Mouse (Mus musculus) monocyte, adult 5-6 weeks (primary cell): ENCODE results near the gene 4931440F15Rik. TPM values are rescaled to one million over a fixed set of nuclear protein-coding genes. Genes with fewer than 3 reads are reported as not detected.
"Not testable (repeated sequence)": the region's sequence is repeated elsewhere in the genome, so short reads cannot be mapped to it uniquely, and the experiment has no call there.

Source experiments
- ATAC-seq: fragments of 153-309, 156-312 bp; replicated peaks from 2 replicates; pipeline ENCODE4 v1.8.0; 2017; ENCODE audit warnings: mild to moderate bottlenecking; ENCODE audit not compliant: low TSS enrichment, insufficient number of reproducible peaks, severe bottlenecking, poor library complexity, low FRiP score
- total RNA-seq: library from RNA; stranded (forward); fragments of 200-1000, 200-491, 200-594 nt; gene quantifications from 3 replicates; pipeline ENCODE4 v1.2.3, GENCODE M21; 2017

Gene 4931440F15Rik
- 0.48 to 0.97 TPM (median 0.96 TPM) in 3 replicates for total RNA-seq

DNA sequence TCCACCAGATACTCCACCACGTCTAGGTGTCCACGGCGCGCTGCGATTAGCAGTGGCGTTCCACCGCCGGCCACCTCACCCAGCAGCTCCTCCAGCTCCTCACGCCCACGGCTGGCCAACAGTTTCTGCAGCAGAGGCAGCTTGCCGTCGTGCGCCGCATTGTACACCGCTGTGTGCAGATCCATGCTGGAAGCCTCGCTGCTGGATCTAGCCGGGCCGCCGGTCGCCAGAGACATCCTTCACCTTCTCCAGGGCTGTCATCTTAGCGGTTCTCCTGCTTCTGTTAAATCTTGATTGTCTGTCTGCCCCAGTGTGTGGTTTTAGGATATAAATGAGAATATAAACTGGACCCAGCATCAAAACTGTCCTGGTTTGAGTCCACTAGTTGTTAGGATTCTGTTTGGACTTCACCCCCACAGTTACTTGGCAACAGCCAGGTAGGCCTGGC lies at the start of gene 4931440F15Rik:
Gene 4931440F15Rik, minus strand, starts transcription at position 398 of the 448 bp plus-strand sequence.
- ATAC-seq, result not testable (repeated sequence)

DNA sequence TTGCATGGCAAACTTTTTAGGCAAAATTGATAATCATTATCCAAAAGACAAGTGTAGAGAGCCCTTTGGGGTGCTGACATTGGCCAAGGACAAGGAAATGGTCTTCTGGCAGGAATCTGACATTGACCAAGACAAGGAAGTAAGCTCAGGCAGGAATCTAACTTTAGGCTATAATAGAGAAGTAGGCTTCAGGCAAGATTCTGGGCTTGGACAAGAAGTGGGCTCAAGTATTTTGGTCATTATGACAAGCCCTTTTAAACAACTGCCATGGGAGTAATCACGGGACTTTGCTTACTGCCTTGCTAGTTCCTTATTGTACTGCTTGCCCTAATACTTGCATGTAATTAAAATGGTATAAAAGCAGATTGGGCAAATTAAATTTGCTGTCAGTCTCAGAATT lies 49.3 kb upstream of the 4931440F15Rik start:
- ATAC-seq, result not testable (repeated sequence)

DNA sequence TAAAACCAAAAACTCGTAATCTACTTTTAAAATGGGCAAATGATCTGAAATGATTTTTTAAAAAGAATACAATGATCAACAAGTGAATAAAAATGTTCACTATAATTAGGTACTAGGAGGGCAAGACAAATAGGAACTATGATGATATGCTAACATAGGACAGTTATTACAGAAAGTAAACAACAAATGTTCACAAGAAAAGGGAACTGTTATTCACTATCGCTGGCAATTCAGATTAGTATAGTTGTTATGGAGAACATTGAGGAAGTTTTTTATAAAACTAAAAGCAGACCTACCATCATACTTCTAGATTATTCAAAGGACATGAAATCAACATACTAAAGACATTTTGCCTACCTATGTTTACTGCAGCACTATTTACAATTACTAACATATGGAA lies 44.7 kb upstream of the 4931440F15Rik start:
- ATAC-seq, result no peak

DNA sequence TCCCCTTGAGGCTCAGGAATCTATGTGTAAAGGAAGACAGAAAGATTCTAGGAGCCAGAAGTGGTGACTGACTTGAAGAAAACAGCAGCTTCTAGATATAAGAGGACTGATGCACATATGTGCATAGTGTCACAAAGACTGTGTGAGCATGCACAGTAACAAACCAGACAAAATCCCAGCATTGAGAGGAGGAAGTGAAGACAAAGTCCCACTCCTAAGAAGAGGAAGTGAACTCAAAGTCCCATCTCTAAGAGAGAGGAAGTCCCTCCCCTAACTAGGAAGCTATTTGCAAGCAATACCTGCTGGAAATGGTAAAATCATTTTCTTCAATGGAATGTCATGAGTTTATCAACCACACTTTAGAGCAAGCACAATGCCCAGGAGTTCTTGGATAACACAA lies 38.8 kb upstream of the 4931440F15Rik start:
- ATAC-seq, result peak; percentile 75

DNA sequence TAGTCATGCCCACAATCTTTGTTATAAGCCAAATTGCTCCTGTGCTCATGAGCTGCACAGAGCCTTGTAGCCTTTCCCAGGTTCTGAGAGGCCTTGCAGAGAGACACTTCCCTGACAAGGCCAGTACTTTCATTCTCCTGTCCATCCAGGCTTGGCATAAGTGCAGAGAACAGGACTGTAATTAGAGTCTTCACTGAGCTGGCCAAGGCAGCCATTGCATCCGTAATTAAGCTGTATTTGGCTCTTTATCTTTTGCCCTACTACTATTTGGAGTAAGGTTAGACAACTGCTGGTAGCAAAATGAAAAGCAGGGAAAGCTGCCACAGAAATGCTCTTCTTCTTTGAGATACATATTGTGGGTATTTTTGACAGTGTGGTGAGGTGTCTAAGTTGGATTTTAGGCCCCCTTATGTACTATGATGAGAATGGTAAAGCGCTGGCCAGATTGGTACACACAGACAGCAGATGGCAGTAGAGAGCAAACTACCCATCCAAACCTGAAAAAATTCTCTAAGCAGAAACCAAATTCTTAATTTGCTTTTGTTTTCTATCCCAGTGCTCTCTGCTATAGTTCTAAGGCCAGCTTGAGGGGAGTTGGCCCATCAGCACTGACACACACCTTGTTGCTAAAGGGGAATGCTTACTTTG lies 36.4 kb upstream of the 4931440F15Rik start:
- no peak for ATAC-seq

DNA sequence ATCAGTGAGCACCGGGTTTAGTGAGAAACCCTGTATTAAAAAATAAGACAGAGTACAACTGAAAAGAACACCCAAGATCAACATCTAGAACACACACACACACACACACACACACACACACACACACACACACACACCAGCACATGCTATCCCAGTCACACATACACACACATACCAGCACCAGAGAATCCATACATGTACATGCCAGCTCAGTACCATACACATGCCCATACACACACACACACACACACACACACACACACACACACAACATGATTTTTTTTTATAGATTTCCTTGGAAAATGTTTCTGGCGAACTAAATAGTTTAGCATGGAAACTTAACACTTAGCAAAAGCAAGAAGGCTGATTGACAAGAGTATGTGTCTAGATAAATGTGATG lies 35.6 kb upstream of the 4931440F15Rik start:
- ATAC-seq, result no peak

DNA sequence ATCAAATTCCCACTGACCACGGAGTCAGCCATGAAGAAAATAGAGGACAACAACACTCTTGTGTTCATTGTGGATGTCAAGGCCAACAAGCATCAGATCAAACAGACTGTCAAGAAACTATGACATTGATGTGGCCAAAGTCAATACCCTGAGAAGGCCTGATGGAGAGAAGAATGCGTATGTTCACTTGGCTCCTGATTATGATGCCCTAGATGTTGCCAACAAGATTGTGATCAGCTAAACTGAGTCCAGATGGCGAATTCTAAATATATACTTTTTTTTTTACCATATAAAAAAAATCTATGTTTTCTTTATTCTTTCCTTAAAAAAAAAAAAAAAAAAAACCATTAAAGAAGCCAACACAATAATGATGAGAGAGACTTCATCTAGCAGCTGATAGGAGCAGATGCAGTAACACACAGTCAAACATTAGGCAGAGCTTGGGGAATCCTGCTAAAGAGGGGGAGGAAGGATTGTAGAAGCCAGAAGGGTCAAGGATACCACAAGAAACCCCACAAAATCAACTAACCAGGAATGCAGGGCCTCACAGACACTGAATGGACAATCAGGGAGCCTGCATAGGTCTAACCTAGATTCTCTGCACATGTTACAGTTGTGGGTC lies 15.2 kb upstream of the 4931440F15Rik start:
- no peak for ATAC-seq

DNA sequence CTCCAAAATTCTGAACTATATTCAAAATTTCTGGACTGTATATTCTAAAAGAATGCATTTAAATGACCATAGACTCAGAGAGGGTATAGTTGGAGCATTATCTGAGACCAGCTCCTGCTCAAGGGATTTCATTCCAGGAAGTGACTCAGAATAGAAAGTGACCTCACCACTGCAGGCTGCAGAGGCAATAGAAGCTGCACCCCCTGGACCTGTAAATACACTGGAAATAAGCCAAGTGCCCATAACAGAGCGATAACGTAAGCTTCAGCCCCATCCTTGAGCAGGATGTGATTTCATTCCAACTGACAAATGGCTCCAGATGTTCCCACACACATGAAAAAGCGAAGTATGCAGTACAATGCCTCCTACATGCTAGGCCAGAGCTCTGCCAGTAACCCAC lies 14.3 kb upstream of the 4931440F15Rik start:
- no peak for ATAC-seq

DNA sequence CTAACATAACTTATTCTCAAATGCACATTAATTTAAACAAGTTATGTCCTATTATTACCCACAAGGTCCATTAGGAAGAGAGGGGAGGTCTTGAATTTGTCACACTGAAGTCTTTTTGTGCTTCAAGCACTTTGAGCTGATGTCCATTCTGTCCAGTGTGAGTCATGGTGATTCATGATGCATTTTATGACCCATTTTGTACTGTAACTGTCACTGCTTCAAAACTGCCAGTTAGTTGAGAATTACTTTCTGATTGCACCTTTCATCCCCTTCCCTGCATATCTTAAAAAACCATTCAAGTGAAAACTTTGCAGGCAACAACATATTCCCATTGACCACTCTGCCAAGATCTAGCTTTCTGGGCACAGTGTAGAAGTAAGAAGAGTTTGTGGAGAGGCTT lies 11.6 kb upstream of the 4931440F15Rik start:
- no peak for ATAC-seq

DNA sequence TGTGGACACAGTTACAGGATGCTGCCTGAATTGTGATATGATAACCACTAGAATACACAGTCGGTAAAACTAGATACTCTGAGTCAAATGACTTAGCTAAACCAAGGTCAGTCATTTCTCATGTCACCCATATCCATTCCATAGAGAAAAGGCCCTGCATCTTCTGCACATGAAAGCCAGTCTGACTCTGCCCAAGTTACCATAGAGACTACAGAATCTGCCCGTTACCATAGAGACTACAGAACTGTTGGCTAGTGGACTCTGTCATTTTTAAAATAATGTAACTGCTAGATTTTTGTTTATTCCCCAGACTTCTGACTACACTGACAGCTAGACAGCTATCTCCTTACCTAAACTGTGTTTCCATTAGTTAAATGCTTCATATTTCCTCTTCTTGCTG lies 2.3 kb upstream of the 4931440F15Rik start:
- ATAC-seq, result no peak

DNA sequence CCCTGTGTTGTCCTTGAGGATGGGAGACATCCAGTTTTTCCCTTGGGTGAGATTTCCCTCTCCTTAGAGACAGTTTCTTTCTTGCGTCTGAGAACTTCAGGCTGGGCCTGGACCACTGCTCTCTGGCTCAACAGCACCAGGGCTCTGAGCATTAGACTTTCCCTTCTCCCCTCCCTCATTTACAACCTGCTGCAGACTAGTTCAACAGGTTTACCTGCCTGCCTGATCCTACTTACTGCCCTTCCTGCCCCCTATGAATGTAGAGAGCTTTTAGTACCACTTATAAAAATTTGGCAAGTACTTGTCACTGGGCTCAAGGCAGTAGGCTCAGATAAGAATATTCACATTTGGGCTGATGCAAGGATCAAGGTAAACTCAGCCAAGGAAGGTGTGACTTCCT lies 533 bp upstream of the 4931440F15Rik start:
- ATAC-seq, result no peak

DNA sequence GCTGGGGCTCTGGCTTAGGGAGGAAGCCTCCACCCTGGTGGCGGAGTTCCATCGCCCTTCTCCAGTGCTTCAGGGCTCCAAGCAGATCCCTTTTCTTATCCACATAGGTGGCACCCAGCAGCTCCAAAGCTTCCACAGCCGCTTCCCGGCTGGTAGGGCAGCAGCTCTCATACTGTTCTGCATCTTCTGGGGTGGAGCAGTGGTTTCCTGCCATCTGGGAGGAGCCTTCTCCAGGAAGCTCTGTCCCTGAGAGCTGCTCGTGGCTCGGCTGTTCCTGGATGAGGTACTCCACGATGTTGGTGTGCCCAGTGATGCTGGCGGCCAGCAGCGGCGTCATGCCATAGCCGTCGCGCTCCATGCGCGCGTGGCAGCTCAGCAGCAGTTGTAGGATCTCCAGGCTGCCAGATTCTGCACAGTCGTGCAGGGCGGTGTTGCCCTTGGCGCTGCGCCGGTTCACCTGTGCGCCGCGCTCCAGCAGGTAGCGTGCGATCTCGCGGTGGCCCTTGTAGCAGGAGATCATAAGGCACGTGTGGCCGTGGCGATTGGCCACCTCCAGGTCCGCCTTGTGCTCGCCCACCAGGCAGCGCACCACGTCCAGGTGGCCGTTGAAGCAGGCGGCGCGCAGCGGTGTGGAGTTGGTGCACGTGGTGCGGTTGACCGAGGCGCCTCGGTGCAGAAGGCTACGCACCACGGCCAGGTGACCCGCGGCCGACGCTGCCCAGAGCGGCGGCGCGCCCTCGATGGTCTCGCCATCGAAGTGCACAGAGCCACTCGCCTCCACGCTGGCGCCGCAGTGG lies 796 bp downstream of the 4931440F15Rik start:
- ATAC-seq, result 0 out of 2 replicates have a peak, but pooled peaks have one; percentile 11

DNA sequence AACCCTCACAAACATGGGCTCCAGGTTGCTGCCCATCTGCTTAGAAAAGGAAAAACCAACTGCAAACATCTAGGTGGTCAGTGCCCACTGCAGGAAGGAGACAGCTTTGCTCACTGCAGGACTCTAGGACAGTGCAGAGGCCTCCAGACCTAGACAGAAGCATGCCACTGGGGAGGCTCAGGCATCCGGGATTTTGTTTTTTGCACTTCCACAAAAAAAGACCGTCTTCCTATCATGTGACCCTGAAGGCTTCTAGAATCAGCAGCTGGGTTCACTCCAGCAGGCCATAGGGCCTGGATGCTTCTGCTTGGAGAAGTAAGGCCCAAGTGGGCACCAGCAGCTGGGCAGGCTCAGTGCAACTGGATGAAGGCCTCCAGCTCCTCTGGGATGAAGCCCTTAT lies 2.3 kb downstream of the 4931440F15Rik start:
- no peak for ATAC-seq

DNA sequence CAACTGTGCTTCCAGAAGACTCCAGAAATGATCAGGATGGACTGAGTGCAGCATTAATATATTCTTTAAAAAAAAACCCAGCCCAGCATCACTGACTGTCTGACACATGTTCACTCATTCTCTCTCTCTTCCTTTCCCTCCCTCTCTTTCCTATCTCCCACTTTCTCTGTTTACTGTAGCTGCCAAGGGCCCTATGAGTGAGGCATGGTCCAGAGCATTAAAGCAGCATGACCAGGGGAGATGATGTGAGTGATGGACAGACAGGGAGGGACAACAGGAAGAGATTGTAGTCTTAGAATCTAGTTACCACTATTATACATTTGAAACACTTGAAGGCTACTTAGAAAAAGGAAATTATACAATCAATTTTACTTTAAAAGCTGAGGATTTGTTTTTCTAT lies 9.8 kb downstream of the 4931440F15Rik start:
- no peak for ATAC-seq

DNA sequence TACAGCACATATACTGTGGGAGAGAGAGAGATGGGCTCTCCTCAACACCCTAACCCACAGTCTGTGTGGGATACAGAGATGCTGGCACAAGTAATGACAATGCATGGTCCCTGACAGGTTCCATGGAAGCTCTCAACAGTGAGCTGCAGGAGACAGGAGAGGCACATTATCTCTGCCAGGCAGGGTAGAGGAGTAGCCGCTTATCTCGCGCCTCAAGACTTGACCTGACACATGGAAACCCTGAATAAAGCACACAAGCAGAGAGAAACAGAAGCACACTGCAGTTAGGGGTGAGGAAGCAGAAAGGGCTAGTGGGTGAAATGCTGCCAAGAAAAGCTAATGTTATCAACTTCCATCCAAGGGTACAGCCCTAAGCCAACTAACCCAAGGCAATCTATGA lies 10.2 kb downstream of the 4931440F15Rik start:
- ATAC-seq, result no peak

DNA sequence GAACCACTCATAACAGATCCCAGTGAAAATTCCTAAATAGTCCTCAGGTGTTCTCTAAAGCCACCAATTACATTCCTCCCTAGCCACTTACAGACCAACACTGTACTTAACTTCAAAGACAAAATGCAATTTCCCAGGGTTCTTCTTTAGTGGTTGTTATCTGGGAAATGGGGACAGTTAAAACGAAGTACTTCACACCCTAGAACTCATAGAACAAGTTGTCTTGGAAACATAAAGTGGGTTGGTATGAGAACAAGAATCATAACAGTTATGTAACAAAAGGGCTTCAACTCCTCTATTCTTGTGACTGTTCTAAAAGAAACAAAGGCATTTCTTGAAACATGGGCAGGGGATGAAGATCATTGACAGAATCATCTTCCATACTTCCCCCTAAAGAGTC lies 12.2 kb downstream of the 4931440F15Rik start:
- ATAC-seq, result no peak

DNA sequence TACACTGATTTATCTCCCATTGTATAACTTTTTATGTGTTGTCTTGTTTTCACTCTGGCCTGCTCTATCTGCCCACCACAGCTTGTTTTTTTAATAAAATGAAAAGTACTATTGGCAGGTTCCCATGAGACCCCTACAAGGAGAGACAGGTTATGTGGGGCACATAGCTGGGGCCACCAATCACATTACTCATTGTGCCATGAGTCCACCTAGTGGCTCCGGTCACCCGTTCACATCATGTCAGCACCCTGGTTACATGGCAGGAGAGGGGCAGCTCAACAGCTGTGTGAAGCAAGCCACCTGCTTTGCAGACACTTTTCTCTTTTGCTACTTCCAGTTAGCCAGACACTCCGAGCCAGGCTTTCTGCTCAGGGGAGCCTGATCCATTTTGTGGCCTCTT lies 13.0 kb downstream of the 4931440F15Rik start:
- no peak for ATAC-seq

DNA sequence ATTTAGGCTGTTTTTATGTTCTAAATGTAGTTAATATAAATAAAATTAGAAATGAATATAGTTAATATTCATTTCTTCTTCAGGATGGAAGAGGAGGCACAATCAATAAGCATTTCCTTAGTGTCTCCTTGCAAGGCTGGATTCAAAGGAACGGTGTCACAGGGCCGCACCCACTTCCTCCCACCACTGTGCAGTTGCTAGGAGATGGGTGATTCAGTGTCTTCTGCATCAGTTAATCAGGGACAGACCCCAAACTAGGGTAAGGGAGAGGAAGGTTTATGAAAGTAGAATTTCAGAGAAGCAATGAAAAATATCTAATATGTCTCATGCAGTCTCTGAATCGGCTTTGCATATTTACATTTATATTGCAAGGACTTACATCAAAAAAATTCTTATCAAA lies 15.1 kb downstream of the 4931440F15Rik start:
- ATAC-seq, result no peak

DNA sequence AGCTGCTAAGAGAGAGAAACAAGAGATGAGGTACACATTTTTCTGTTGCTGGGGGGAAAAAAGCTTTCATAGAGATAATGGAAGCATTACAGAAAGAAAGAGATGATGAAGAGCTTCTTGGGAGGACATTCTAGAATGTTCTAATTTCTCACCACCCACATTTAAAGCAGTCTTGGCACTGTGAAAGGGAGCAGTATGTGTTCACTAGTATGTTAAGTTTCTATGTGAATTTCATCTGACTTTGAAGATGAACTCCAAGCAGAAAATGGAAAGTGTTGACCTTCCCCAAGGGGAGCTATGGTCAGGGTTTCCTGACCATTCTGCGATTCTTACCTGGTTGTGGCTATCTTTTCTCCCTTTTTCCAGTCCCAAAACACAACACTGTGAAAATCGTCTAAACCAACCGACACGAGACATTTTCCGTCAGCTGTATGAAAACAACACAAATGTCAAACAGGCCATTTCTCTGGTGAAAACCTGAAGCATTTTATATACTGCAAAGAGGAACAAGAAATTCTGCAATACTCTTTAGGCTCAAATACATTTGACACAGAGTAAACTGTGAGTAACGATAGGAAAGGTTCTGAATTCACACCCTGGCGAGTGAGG lies 16.4 kb downstream of the 4931440F15Rik start:
- no peak for ATAC-seq
